8 mouse cellular contexts compared by ENCODE assay signal in the genomic region with DNA sequence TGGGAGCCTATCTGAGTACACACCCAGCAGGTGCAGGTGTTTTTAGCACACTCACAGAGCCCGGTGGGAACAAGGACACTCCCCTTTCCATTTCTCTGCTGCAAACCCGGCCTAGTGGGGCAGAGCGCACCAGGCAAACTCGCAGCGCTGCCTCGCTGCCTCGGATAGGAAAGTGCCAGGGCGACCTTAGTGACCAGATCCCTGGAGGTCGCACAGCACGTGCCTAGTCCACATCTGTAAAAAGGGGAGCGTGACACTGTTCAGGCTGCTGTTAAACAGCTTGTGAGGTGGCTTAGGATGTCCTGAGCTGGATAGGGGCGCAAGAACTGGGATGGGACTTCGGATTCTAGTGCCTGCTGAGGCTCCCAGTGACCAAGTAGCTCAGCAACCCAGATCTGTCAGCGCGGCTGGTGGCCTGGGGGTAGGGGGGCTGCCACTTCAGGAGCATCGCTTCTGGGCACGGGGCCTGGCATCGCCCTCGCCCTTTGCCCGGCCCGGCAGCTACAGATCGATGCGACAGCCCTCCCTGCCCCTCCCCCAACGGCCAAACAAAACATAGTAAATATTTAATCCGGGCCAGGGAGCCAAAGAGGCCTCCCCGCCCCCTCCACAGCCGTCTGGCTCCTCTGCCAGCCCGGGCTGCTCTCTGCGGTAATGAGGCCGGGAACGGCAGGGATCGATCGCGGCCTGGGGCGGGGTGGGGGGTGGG. TPM values are rescaled to one million over a fixed set of nuclear protein-coding genes. Genes with fewer than 3 reads are reported as not detected.
DNase-seq lines count a peak whose midpoint lies in the region; ATAC-seq and TF ChIP-seq lines count a peak whose summit lies in the region.

No protein-coding gene starts in this region.

- peak overlapping the region; percentile 66 for H3K4me2 ChIP-seq in heart, embryonic 15.5 days

- DNase-seq in layer of hippocampus, adult 2 months (ENCODE audit: low spot score in 2 of 2), result no peak
- no peak for DNase-seq in layer of hippocampus, postnatal 25 days (ENCODE audit: extremely low spot score in 1 of 2, low spot score in 1 of 2)
- peak; percentile 81 to 83 for DNase-seq in cerebellum, postnatal 10 days
- peak; percentile 92 for DNase-seq in kidney, postnatal 14 days
- peak; percentile 84 for DNase-seq in lung, postnatal 36 days
- peak; percentile 29 for DNase-seq in thymus, postnatal 25 days
- DNase-seq in T-cell, adult 2 months (ENCODE audit: low spot score), result no peak

- H3K27me3 ChIP-seq in heart, embryonic 15.5 days, result no peaks in the 10 kb centered on the region

- H3K9me3 ChIP-seq in heart, embryonic 15.5 days (replicated peaks), result no peaks in the 10 kb centered on the region

- peak overlapping the region; percentile 44 for H3K4me3 ChIP-seq in layer of hippocampus, adult 2 months
- peak overlapping the region; percentile 35 for H3K4me3 ChIP-seq in heart, embryonic 15.5 days

- H3K36me3 ChIP-seq in heart, embryonic 15.5 days, result no peaks in the 10 kb centered on the region

- peak overlapping the region; percentile 58 for H3K9ac ChIP-seq in heart, embryonic 15.5 days

- TF ChIP-seq CTCF in layer of hippocampus, adult 2 months (conservative IDR thresholded peaks at IDR 0.05), result no peak

- peak overlapping the region; percentile 76 for H3K27ac ChIP-seq in layer of hippocampus, adult 2 months
- H3K27ac ChIP-seq in heart, embryonic 15.5 days, result peak overlapping the region; percentile 85

- H3K4me1 ChIP-seq in heart, embryonic 15.5 days (replicated peaks), result peaks cover 66% of the 10 kb centered on the region

- peak; percentile 18; the same call in 1 of the 2 replicates for ATAC-seq in heart, embryonic 15.5 days (replicated peaks; ENCODE audit: insufficient number of reproducible peaks, insufficient read depth, low FRiP score, low read depth)

- WGBS in heart, embryonic 15.5 days, result 7% methylated on average over 35 of the region's 35 CpGs

RNA-seq across cellular contexts. Expression of gene Rtn4rl1, which starts 19.9 kb away (rescaled TPM):
- 100 to 1,000 TPM; 104 to 110 TPM for total RNA-seq in layer of hippocampus, adult 2 months (2021)
- 100 to 1,000 TPM in 1 of 2 experiments, 10 to 100 TPM in 1; 94.7 to 106 TPM for total RNA-seq in layer of hippocampus, postnatal 25 days (2021)
- 12.4 and 13.1 TPM in 2 replicates for polyA plus RNA-seq in heart, embryonic 15.5 days (2015; fragmentation: Nextera tagmentation; extraction: Ambion mirVana)

RNA-seq across cellular contexts. Expression of gene Dph1, which starts 22.5 kb away (rescaled TPM):
- 10 to 100 TPM; 30.7 to 31.4 TPM for total RNA-seq in layer of hippocampus, adult 2 months (2021)
- total RNA-seq in layer of hippocampus, postnatal 25 days (2021), result 10 to 100 TPM; 35.4 to 36.1 TPM
- 17.2 and 20.5 TPM in 2 replicates for polyA plus RNA-seq in heart, embryonic 15.5 days (2015; fragmentation: Nextera tagmentation; extraction: Ambion mirVana)

RNA-seq across cellular contexts. Expression of gene Ovca2, which starts 34.9 kb away (rescaled TPM):
- 10 to 100 TPM; 19.3 to 22.4 TPM for total RNA-seq in layer of hippocampus, adult 2 months (2021)
- 10 to 100 TPM; 18.2 to 18.3 TPM for total RNA-seq in layer of hippocampus, postnatal 25 days (2021)
- polyA plus RNA-seq in heart, embryonic 15.5 days (2015; fragmentation: Nextera tagmentation; extraction: Ambion mirVana), result 14.4 and 17.5 TPM in 2 replicates

RNA-seq across cellular contexts. Expression of gene Hic1, which starts 44.2 kb away (rescaled TPM):
- 1 to 10 TPM; 3.8 to 3.9 TPM for total RNA-seq in layer of hippocampus, adult 2 months (2021)
- total RNA-seq in layer of hippocampus, postnatal 25 days (2021), result 1 to 10 TPM; 2.5 to 3.2 TPM
- polyA plus RNA-seq in heart, embryonic 15.5 days (2015; fragmentation: Nextera tagmentation; extraction: Ambion mirVana), result 11.0 and 18.0 TPM in 2 replicates

Comparison
In these comparisons a context has a peak if more than half of its experiments do, and no peak if none do; other contexts are left out.
1. DNase-seq: peak in cerebellum, postnatal 10 days (2 of 2), kidney, postnatal 14 days (single experiment), lung, postnatal 36 days (single experiment) and thymus, postnatal 25 days (single experiment); none in layer of hippocampus, adult 2 months (0 of 2), layer of hippocampus, postnatal 25 days (0 of 2) and T-cell, adult 2 months (single experiment).